Mouse (Mus musculus) hindbrain, embryonic 11.5 days (tissue): ENCODE measurements at regions not wholly inside any gene's neighbourhood (a gene's known extent, or its start where the extent isn't known, plus 50 kb on each side); places are given as distances from the start of the nearest gene placed in this dataset.

Experiments
- ATAC-seq: fragments of 200-750 bp; cut with Nextera tagmentation; 2 replicates; pipeline ENCODE4 v1.8.0; 2017; ENCODE audit warnings: mild to moderate bottlenecking, moderate TSS enrichment, moderate library complexity; ENCODE audit not compliant: low FRiP score
- DNase-seq: peaks from one replicate; pipeline ENCODE4 v3.0.0-alpha.2; 2015; ENCODE audit warnings: low spot score
- H3K27ac ChIP-seq: fragments of 300-500 bp; sonication (generic); 2 replicates; pipeline ENCODE4 v1.5.1; 2014; ENCODE audit warnings: mild to moderate bottlenecking, low read depth, low read length
- H3K27me3 ChIP-seq: fragments of 300-500 bp; sonication (generic); 2 replicates; pipeline ENCODE4 v1.6.1; 2014; ENCODE audit warnings: mild to moderate bottlenecking, low read length, moderate library complexity, mixed read lengths; ENCODE audit not compliant: control insufficient read depth, insufficient read depth
- H3K36me3 ChIP-seq: fragments of 300-500 bp; sonication (generic); 2 replicates; pipeline ENCODE4 v1.6.1; 2014; ENCODE audit warnings: mild to moderate bottlenecking, low read length, moderate library complexity, mixed read lengths; ENCODE audit not compliant: control insufficient read depth, insufficient read depth
- H3K4me1 ChIP-seq: fragments of 300-500 bp; sonication (generic); replicated peaks from 2 replicates; pipeline ENCODE4 v1.6.1; 2014; ENCODE audit warnings: low read length, mixed read lengths; ENCODE audit not compliant: control insufficient read depth, insufficient read depth
- H3K4me2 ChIP-seq: fragments of 300-500 bp; sonication (generic); replicated peaks from 2 replicates; pipeline ENCODE4 v1.6.1; 2014; ENCODE audit warnings: mild to moderate bottlenecking, low read depth, low read length
- H3K4me3 ChIP-seq: fragments of 300-500 bp; sonication (generic); 2 replicates; pipeline ENCODE4 v1.5.1; 2014; ENCODE audit warnings: low read depth, low read length
- H3K9ac ChIP-seq: fragments of 300-500 bp; sonication (generic); 2 replicates; pipeline ENCODE4 v1.6.1; 2014; ENCODE audit warnings: low read depth, low read length
- H3K9me3 ChIP-seq: fragments of 300-500 bp; sonication (generic); 2 replicates; pipeline ENCODE4 v1.6.1; 2016; ENCODE audit warnings: low read length; ENCODE audit not compliant: control insufficient read depth
- WGBS: fragments of 180-500 bp; shearing (Covaris S2); extraction: QIAGEN DNeasy Blood & Tissue Kit; methylation state at CpG from one replicate; pipeline ENCODE4 v1.1.7; 2014; 5-methylcytosine and 5-hydroxymethylcytosine counted together

DNA sequence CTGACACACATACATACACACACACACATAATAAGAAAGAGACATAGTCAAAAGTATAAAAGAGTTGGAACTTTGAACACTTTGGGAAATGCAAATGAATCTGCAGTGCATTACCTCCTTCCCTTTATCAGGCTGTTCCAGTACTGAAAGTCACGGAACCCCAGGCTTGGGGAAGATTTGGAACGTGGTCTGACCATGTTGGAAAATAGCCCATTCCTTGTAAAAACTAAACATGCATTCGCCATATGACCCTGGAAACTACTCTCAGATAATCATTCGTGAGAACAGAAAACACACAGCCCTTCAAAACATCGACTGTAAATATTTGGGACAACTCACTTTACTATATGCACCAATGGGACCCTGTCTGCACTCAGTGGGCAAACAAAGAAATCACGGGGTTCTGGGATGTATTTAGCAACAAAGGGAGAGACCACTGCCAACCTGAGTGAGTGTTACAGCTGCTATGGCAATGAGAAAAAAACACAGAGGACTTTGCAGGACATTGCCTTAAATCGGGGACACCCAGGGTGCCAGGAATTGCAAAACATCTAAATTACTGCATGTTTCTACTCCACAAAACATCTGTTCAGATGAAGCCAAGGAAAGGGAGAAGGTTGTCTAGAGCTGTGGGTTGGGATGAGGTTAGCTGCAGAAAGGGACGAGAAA is 238.3 kb downstream of the Abcc12 start:
- no peak overlapping the region for H3K4me3 ChIP-seq
- H3K9ac ChIP-seq: no peak overlapping the region
- DNase-seq (no peak), ATAC-seq (no peak)
- H3K9me3 ChIP-seq: no peaks in the 10 kb centered on the region
- H3K4me2 ChIP-seq: no peak overlapping the region
- H3K4me1 ChIP-seq: no peaks in the 10 kb centered on the region
- no peaks in the 10 kb centered on the region for H3K36me3 ChIP-seq
- H3K27ac ChIP-seq: no peak overlapping the region
- WGBS: 81% methylated on average over 8 of the region's 8 CpGs
- H3K27me3 ChIP-seq: no peaks in the 10 kb centered on the region

DNA sequence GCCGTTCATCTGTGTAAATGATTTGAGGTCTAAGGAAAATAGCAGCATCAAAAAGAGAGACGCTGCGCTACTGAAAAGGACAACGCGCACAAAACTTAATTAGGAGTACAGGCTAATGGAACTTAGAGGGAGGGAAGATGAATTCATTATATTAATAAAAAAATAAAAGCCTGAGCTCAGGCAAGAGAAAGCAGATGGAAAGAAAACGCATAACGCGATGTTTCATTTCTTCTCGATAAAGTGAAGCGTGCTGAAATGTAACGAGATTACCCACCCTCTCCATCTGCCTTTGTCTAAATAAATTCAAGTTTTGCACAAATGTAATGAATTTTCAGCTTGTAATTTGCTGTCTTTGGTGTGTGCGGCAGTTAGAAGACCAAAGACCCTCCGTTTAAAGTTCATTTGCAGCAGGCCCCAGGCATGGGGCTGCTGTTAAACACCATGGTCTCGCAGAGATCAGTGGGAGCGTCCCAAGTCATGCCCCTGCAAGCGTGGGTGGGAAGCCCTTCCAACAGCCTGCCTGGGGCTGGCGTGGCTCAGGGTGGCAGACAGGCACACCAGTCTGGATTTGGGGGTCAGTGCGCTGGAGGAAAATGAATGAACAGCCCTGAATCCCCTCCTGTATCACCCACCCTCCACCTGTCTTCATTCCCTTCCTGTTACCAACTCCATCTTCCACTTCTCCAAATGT is 241.8 kb downstream of the Abcc12 start:
- WGBS: 85% methylated on average over 18 of the region's 18 CpGs
- no peak for DNase-seq
- H3K27ac ChIP-seq: no peak overlapping the region

DNA sequence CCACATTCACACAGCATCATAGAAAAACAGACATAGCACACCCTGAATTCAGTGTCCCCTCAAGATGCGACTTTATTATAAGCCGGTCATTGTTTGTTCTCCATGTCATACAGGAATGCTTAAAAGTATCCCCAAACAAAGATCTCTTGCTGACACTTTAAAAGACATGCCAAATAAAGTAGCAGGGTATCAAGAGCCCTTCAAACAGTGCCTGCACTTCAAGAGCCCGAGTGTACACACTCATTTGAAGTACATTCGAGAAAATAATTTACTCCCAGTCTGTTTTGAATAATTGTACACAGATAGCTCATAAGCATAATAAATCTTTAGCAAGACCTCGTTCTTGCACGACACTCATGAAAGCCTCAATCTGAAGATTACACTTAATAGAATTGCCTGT is 249.1 kb downstream of the Abcc12 start:
- WGBS: 82% methylated on average over 6 of the region's 6 CpGs
- H3K4me3 ChIP-seq: no peak overlapping the region
- no peak overlapping the region for H3K27ac ChIP-seq
- H3K27me3 ChIP-seq: no peaks in the 10 kb centered on the region
- DNase-seq (no peak), ATAC-seq (no peak)
- H3K36me3 ChIP-seq: no peaks in the 10 kb centered on the region
- no peaks in the 10 kb centered on the region for H3K4me1 ChIP-seq
- H3K9me3 ChIP-seq: no peaks in the 10 kb centered on the region
- H3K9ac ChIP-seq: no peak overlapping the region
- H3K4me2 ChIP-seq: no peak overlapping the region

More for the DNA sequence above, 241.8 kb downstream of the Abcc12 start:
- Histone ChIP-seq H3K36me3 (no peaks in the 10 kb centered on the region), H3K4me1 (no peaks in the 10 kb centered on the region), H3K4me3 (no peak overlapping the region), H3K9me3 (no peaks in the 10 kb centered on the region), H3K4me2 (no peak overlapping the region), H3K9ac (no peak overlapping the region), H3K27me3 (no peaks in the 10 kb centered on the region)
- no peak for ATAC-seq

DNA sequence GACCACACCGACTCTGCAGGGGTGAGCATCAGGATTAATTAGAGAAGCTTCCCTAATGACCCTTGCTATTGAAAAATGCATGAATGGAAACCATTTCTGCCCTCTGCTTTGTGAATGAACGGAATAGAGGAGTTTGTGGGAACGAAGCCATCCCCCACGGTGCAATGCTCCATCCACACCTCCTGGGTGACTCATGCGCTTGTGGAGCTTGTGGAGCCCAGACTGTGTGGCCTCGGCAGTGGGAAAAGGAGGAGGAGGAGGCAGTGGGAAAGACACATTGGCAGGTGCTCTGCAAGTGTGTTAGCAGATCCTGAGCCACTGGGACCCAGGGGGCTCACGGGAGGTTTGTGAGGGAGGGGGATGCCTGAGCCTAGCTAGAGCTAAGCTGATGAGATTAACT is 251.9 kb downstream of the Abcc12 start:
- ATAC-seq (no peak), DNase-seq (no peak)
- no peaks in the 10 kb centered on the region for H3K27me3 ChIP-seq
- H3K4me2 ChIP-seq: no peak overlapping the region
- H3K4me3 ChIP-seq: no peak overlapping the region
- no peaks in the 10 kb centered on the region for H3K36me3 ChIP-seq
- no peak overlapping the region for H3K27ac ChIP-seq
- H3K9me3 ChIP-seq: no peaks in the 10 kb centered on the region
- no peaks in the 10 kb centered on the region for H3K4me1 ChIP-seq
- H3K9ac ChIP-seq: no peak overlapping the region
- 42% methylated on average over 7 of the region's 7 CpGs for WGBS

DNA sequence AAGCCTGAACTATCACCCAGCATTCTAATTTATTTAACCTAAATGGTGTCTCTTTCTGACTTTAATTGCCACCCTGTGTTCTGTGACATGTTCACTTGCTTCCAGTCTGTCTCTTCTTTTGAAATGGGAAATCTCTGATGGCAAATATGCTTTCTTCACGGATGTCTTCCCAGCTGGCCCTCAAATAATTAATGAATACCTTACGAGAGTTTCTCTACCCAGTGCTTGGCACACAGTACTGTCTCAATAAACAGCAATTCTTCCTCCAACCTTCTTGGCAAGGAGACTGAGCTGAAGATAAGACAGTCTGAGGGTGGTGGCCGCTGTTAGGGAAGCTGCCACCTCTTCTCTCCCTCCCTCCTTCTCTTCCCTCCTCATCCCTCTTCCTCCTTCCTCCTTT is 252.5 kb downstream of the Abcc12 start:
- Histone ChIP-seq H3K9ac (no peak overlapping the region), H3K27me3 (no peaks in the 10 kb centered on the region), H3K9me3 (no peaks in the 10 kb centered on the region), H3K27ac (no peak overlapping the region), H3K4me1 (no peaks in the 10 kb centered on the region), H3K36me3 (no peaks in the 10 kb centered on the region), H3K4me2 (no peak overlapping the region), H3K4me3 (no peak overlapping the region)
- 73% methylated on average over 3 of the region's 3 CpGs for WGBS
- ATAC-seq (no peak), DNase-seq (no peak)

DNA sequence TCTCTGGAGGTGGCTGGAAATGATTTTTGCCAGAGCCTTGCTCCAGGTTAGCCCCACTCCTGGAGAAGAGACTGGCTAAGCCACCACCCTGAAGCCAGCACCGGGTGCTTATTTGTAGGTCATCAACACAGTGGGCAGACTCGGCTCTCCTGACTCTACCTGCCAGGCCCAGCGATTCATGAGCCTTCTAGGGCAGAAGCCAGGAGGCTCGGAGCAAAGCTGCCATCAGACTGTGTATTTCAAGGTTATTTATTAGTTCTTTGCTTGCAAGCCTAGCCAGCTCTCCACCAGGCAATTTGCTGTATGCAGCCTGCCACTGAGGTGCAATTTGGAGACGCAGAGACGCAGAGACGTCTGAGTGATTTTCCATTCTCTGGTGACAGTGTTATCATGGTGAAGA is 255.4 kb downstream of the Abcc12 start:
- H3K4me2 ChIP-seq: no peak overlapping the region
- H3K27ac ChIP-seq: no peak overlapping the region; the same call in 1 of the 2 replicates
- no peak overlapping the region for H3K9ac ChIP-seq
- ATAC-seq (no peak), DNase-seq (no peak)
- no peaks in the 10 kb centered on the region for H3K36me3 ChIP-seq
- no peaks in the 10 kb centered on the region for H3K4me1 ChIP-seq
- 81% methylated on average over 7 of the region's 7 CpGs for WGBS
- no peak overlapping the region for H3K4me3 ChIP-seq
- no peaks in the 10 kb centered on the region for H3K9me3 ChIP-seq
- H3K27me3 ChIP-seq: no peaks in the 10 kb centered on the region

DNA sequence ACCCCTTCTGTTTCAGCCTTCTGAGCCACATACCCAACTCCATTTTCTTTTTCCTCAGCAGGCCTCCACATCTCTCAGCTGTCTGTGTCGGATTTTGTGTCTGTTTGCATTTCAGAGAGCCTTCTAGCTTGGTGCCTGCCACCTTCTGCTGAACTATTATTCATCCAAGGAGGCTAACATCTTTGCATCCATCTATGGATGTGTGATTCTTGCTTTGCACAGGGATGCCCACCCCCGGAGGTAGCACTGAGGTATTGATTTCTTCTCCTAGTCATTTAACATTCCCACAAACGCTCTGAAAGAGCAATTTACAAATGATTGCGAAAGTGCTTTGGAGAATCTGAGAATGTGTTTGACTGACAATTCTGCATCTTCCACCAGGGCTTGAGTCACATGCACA is 255.9 kb downstream of the Abcc12 start:
- no peak overlapping the region for H3K4me3 ChIP-seq
- DNase-seq: no peak
- H3K9ac ChIP-seq: no peak overlapping the region
- H3K27ac ChIP-seq: no peak overlapping the region; the same call in 1 of the 2 replicates
- H3K4me1 ChIP-seq: no peaks in the 10 kb centered on the region
- no peak overlapping the region for H3K4me2 ChIP-seq
- no peaks in the 10 kb centered on the region for H3K27me3 ChIP-seq
- ATAC-seq: no peak
- H3K36me3 ChIP-seq: no peaks in the 10 kb centered on the region
- no peaks in the 10 kb centered on the region for H3K9me3 ChIP-seq
- WGBS: 59% methylated on average over 4 of the region's 4 CpGs

DNA sequence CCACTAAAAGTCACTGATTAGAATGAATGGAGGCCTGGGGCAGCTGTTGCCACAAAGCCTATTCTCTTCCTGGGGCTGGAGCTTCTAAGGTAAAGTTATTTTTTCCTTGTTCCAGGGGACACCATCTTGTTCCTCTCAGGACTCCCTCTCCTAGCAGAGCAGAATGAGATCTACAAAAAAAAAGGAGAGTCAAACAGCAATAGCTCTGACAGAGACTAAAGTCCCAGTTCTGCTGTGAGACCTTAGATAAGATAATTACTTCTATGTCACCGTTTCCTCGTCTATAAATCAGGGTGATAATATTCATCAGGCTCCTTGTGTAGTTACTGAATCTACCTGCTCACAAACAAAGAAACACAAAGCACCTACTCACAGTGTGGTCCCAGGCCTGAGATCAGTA is 256.7 kb downstream of the Abcc12 start:
- no peak overlapping the region for H3K9ac ChIP-seq
- no peaks in the 10 kb centered on the region for H3K9me3 ChIP-seq
- H3K4me2 ChIP-seq: no peak overlapping the region
- WGBS: 76% methylated on average over 2 of the region's 2 CpGs
- H3K36me3 ChIP-seq: no peaks in the 10 kb centered on the region
- ATAC-seq: no peak
- no peaks in the 10 kb centered on the region for H3K4me1 ChIP-seq
- DNase-seq: no peak
- H3K4me3 ChIP-seq: no peak overlapping the region
- H3K27me3 ChIP-seq: no peaks in the 10 kb centered on the region
- no peak overlapping the region for H3K27ac ChIP-seq

DNA sequence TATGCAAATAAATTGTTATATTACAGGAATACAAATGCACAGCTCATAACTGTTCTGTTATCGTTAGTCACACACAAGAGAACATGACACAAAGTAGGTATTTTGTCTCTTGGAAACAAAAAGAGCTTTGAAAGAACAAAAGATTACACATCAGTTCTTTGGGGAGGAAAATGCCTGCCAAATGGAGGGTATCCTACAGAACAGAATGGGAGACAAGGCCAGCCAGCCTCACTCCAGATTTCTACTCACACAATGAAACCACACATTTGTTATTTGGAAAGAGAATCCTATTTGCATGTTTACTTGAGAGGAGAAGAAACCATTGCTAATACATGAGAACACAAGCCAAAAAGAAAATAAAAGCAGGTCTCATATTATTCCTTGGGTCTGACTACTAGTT is 258.0 kb downstream of the Abcc12 start:
- Histone ChIP-seq H3K36me3 (no peaks in the 10 kb centered on the region), H3K9ac (no peak overlapping the region), H3K4me3 (no peak overlapping the region), H3K27me3 (no peaks in the 10 kb centered on the region), H3K27ac (0 out of 2 replicates have a peak overlapping the region, but pooled peaks have one; percentile 45), H3K4me1 (no peaks in the 10 kb centered on the region), H3K4me2 (no peak overlapping the region), H3K9me3 (no peaks in the 10 kb centered on the region)
- DNase-seq (no peak), ATAC-seq (no peak)
- 58% methylated on average over 1 of the region's 1 CpGs for WGBS
